Mouse (Mus musculus) ES-Bruce4 (cell line): ENCODE results near the gene P4htm.

Source experiments
- CTCF ChIP-seq: IDR thresholded peaks from one replicate; pipeline ENCODE4 v1.8.1; 2011; ENCODE audit warnings: low read depth, low read length
- EP300 ChIP-seq: IDR thresholded peaks from 2 replicates; pipeline ENCODE4 v1.6.1; 2011; ENCODE audit warnings: low read depth, low read length; ENCODE audit not compliant: insufficient read depth
- POLR2A ChIP-seq: IDR thresholded peaks from one replicate; pipeline ENCODE4 v1.8.1; 2011; ENCODE audit warnings: low read length; ENCODE audit not compliant: insufficient read depth

DNA sequence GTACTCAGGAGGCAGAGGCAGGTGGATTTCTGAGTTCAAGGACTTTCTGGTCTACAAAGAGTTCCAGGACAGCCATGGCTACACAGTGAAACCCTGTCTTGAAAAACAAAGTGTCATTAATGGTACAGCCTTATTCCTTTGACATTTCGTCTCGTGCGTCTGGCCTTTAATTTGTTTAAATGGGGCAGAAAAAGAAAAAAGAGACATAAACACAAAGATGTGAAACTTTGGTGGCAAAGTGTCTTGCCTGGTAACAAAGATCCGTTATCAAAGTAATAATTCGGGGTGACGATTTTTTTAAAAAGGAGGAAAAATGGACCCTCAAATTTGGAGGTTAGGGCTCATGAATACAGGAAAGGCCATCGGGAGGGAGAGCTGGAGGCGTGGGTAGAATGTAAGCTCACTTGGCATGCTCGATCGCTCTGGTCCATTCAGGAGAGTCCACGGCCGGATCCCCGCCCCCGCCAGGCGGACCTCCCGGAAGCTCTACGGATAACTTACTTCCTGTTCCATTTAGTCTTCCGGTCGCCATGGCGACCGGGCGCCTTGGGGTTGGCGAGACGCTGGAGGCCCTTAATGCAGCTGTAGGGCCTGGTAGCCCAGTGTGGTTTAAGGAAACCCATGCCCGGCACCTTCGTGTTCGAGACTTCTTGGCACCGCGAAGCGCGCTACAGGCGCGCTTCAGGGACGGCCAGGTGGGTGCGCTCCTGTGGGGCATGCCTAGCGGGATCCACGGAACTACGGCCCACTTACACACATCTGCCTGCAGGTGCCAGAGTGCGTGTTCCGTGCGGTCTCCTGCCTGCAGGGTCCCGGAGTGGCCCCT lies 27.9 kb downstream of the P4htm start, which contains the start of gene Dalrd3:
- TF ChIP-seq POLR2A (no peak), CTCF (no peak), EP300 (no peak)
